Mouse (Mus musculus): Measurements from ENCODE around the gene Arhgap6.

DNA sequence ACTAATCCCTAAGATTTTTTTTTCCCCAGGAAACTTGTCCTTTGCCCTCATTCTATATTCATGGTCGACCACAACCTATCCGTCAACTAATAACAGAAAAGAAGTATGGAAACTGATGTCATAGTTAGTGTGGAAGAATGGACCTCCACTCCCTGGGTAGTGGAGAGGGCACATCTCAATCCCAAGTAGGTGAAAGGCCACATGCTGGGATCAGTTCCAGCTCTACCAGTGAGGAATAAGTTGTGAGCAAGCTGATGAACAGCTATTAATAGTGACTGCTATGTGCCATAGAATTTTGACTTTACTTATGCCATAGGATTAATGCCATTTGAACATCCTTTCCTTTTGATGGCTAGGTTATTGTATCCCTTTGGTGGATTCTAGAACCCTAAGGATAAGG lies 383.7 kb downstream of the Arhgap6 start:
- TF ChIP-seq FLI1 (IDR thresholded peaks at IDR 0.05; ENCODE audit: low read length) (no peak), GATA1 (IDR thresholded peaks at IDR 0.05; ENCODE audit: borderline replicate concordance, low read length) (no peak)
